Mouse (Mus musculus) heart, postnatal 0 days (tissue): ENCODE measurements around the gene Parp11. TPM values are rescaled to one million over a fixed set of nuclear protein-coding genes. Genes with fewer than 3 reads are reported as not detected.

Experiments used
- ATAC-seq: fragments of 200-750 bp; cut with Nextera tagmentation; 2 replicates; pipeline ENCODE4 v1.8.0; 2017; ENCODE audit warnings: low read depth, moderate number of reproducible peaks, moderate library complexity; ENCODE audit not compliant: insufficient read depth
- DNase-seq: peaks from one replicate; pipeline ENCODE4 v3.0.0-alpha.2; 2016; ENCODE audit warnings: low spot score
- H3K27ac ChIP-seq: fragments of 300-500 bp; sonication (generic); 2 replicates; pipeline ENCODE4 v1.5.1; 2014; ENCODE audit warnings: low read depth, mild to moderate bottlenecking
- H3K27me3 ChIP-seq: fragments of 300-500 bp; sonication (generic); 2 replicates; pipeline ENCODE4 v1.6.1; 2014; ENCODE audit warnings: low read length, mixed read lengths; ENCODE audit not compliant: control insufficient read depth, insufficient read depth
- H3K36me3 ChIP-seq: fragments of 300-500 bp; sonication (generic); replicated peaks from 2 replicates; pipeline ENCODE4 v1.6.1; 2014; ENCODE audit warnings: low read length, mixed read lengths; ENCODE audit not compliant: control insufficient read depth, insufficient read depth
- H3K4me1 ChIP-seq: fragments of 300-500 bp; sonication (generic); 2 replicates; pipeline ENCODE4 v1.6.1; 2014; ENCODE audit warnings: antibody characterized with exemption; ENCODE audit not compliant: control insufficient read depth, insufficient read depth
- H3K4me2 ChIP-seq: fragments of 300-500 bp; sonication (generic); 2 replicates; pipeline ENCODE4 v1.6.1; 2014; ENCODE audit warnings: low read depth, mild to moderate bottlenecking, low read length, moderate library complexity
- H3K4me3 ChIP-seq: fragments of 300-500 bp; sonication (generic); 2 replicates; pipeline ENCODE4 v1.5.1; 2014; ENCODE audit warnings: low read depth, low read length
- H3K9ac ChIP-seq: fragments of 300-500 bp; sonication (generic); replicated peaks from 2 replicates; pipeline ENCODE4 v1.6.1; 2014; ENCODE audit warnings: low read depth, low read length, mixed read lengths
- H3K9me3 ChIP-seq: fragments of 300-500 bp; sonication (generic); replicated peaks from 2 replicates; pipeline ENCODE4 v1.6.1; 2016; ENCODE audit warnings: low read length; ENCODE audit not compliant: control insufficient read depth
- CTCF ChIP-seq: IDR thresholded peaks from 2 replicates; pipeline ENCODE4 v1.5.1; 2016; ENCODE audit warnings: antibody characterized with exemption, control low read depth, low read depth
- EP300 ChIP-seq: IDR thresholded peaks from 2 replicates; pipeline ENCODE4 v1.6.1; 2016; ENCODE audit warnings: antibody characterized with exemption, low read depth
- WGBS: fragments of 180-500 bp; shearing (Covaris S2); extraction: QIAGEN DNeasy Blood & Tissue Kit; methylation state at CpG from one replicate; pipeline ENCODE4 v1.1.7; 2014; 5-methylcytosine and 5-hydroxymethylcytosine counted together
- polyA plus RNA-seq: library from polyadenylated mRNA; unstranded; fragments of >200 nt; fragmentation: Nextera tagmentation; extraction: Ambion mirVana; gene quantifications from 2 replicates; pipeline ENCODE4 v1.2.1, GENCODE M21; 2015
- total RNA-seq: library from RNA; depleted of rRNA; stranded (reverse); fragments of >200 nt; gene quantifications from 2 replicates; pipeline ENCODE4 v1.2.3, GENCODE M21; 2014; ENCODE audit warnings: low replicate concordance

The Parp11 gene
- total and polyA plus RNA-seq, 2 experiments from 2014 or later = 7.6 to 8.8 TPM

- WGBS = 94% methylated on average over 4 of the region's 4 CpGs
- TF ChIP-seq EP300 = no peak
- no peak for TF ChIP-seq CTCF
- Histone ChIP-seq H3K4me2 (no peak overlapping the region), H3K36me3 (no peaks in the 10 kb centered on the region), H3K9me3 (no peaks in the 10 kb centered on the region), H3K27me3 (0 out of 2 replicates have a peak, but pooled peaks cover 2% of the 10 kb centered on the region), H3K27ac (no peak overlapping the region), H3K4me1 (no peaks in the 10 kb centered on the region), H3K4me3 (no peak overlapping the region), H3K9ac (no peak overlapping the region)
- DNase-seq (no peak), ATAC-seq (no peak)
Measured at GRCm38 (mm10) chr6:127455440-127455839, 8.8 kb downstream of the Parp11 start.

GRCm38 (mm10) chr6:127456769-127457168, 10.1 kb downstream of the Parp11 start:
- H3K27me3 ChIP-seq = 0 out of 2 replicates have a peak, but pooled peaks cover under 1% of the 10 kb centered on the region
- no peak for DNase-seq
- H3K4me2 ChIP-seq = no peak overlapping the region
- no peak overlapping the region for H3K27ac ChIP-seq
- H3K36me3 ChIP-seq = no peaks in the 10 kb centered on the region
- WGBS = 89% methylated on average over 2 of the region's 2 CpGs
- H3K9ac ChIP-seq = no peak overlapping the region
- H3K4me1 ChIP-seq = no peaks in the 10 kb centered on the region
- ATAC-seq = no peak
- TF ChIP-seq CTCF = no peak
- no peak for TF ChIP-seq EP300
- no peaks in the 10 kb centered on the region for H3K9me3 ChIP-seq
- H3K4me3 ChIP-seq = no peak overlapping the region

- Histone ChIP-seq H3K4me1 (no peaks in the 10 kb centered on the region), H3K27ac (no peak overlapping the region), H3K4me2 (no peak overlapping the region), H3K4me3 (no peak overlapping the region), H3K9me3 (no peaks in the 10 kb centered on the region), H3K9ac (no peak overlapping the region), H3K36me3 (no peaks in the 10 kb centered on the region), H3K27me3 (no peaks in the 10 kb centered on the region)
- TF ChIP-seq EP300 = no peak
- TF ChIP-seq CTCF = no peak
- DNase-seq = no peak
- 91% methylated on average over 2 of the region's 2 CpGs for WGBS
- ATAC-seq = no peak
Measured at GRCm38 (mm10) chr6:127459776-127460175, 13.1 kb downstream of the Parp11 start.

GRCm38 (mm10) chr6:127461491-127461890, 14.9 kb downstream of the Parp11 start:
- no peak for DNase-seq
- no peak overlapping the region for H3K4me2 ChIP-seq
- H3K36me3 ChIP-seq = no peaks in the 10 kb centered on the region
- ATAC-seq = no peak
- H3K27ac ChIP-seq = no peak overlapping the region
- H3K4me1 ChIP-seq = no peaks in the 10 kb centered on the region
- H3K27me3 ChIP-seq = no peaks in the 10 kb centered on the region
- no peaks in the 10 kb centered on the region for H3K9me3 ChIP-seq
- H3K9ac ChIP-seq = no peak overlapping the region
- no peak overlapping the region for H3K4me3 ChIP-seq
- WGBS = 84% methylated on average over 4 of the region's 4 CpGs
- TF ChIP-seq CTCF (no peak), EP300 (no peak)

- Histone ChIP-seq H3K27ac (no peak overlapping the region), H3K9ac (no peak overlapping the region), H3K9me3 (no peaks in the 10 kb centered on the region), H3K4me1 (no peaks in the 10 kb centered on the region), H3K4me3 (no peak overlapping the region), H3K27me3 (no peaks in the 10 kb centered on the region), H3K36me3 (no peaks in the 10 kb centered on the region), H3K4me2 (no peak overlapping the region)
- DNase-seq (no peak), ATAC-seq (no peak)
- TF ChIP-seq EP300 = no peak
- no peak for TF ChIP-seq CTCF
- WGBS = 88% methylated on average over 6 of the region's 6 CpGs
Measured at GRCm38 (mm10) chr6:127462251-127462650, 15.6 kb downstream of the Parp11 start.

- ATAC-seq = no peak
- Histone ChIP-seq H3K4me1 (no peaks in the 10 kb centered on the region), H3K4me2 (no peak overlapping the region), H3K36me3 (no peaks in the 10 kb centered on the region), H3K9me3 (no peaks in the 10 kb centered on the region), H3K9ac (no peak overlapping the region), H3K4me3 (no peak overlapping the region), H3K27me3 (no peaks in the 10 kb centered on the region), H3K27ac (no peak overlapping the region)
- WGBS = 71% methylated on average over 21 of the region's 21 CpGs
- no peak for DNase-seq
- TF ChIP-seq EP300 (no peak), CTCF (no peak)
Measured at GRCm38 (mm10) chr6:127463273-127464001, 16.8 kb downstream of the Parp11 start.
